Mouse (Mus musculus) bone marrow, adult 2 months (tissue): Measurements from ENCODE around the gene Gpr34. TPM values are rescaled to one million over a fixed set of nuclear protein-coding genes. Genes with fewer than 3 reads are reported as not detected.

Experiments
- H3K27ac ChIP-seq: fragments of 200-500 bp; 2 replicates; pipeline ENCODE4 v1.5.1; 2012; ENCODE audit warnings: low read depth, mild to moderate bottlenecking, control low read depth, inconsistent platforms, low read length; ENCODE audit not compliant: control insufficient read depth, poor library complexity, insufficient read depth
- H3K4me1 ChIP-seq: fragments of 200-500 bp; 2 replicates; pipeline ENCODE4 v1.6.1; 2011; ENCODE audit warnings: low read length; ENCODE audit not compliant: control insufficient read depth, insufficient read depth
- H3K4me3 ChIP-seq: fragments of 200-500 bp; replicated peaks from 2 replicates; pipeline ENCODE3; 2011; ENCODE audit warnings: mild to moderate bottlenecking, low read depth, low read length, control low read depth; ENCODE audit not compliant: control insufficient read depth
- CTCF ChIP-seq: fragments of 200-500 bp; IDR thresholded peaks from 2 replicates; pipeline ENCODE4 v1.5.1; 2011; ENCODE audit warnings: low read length, control low read depth; ENCODE audit not compliant: control insufficient read depth, insufficient read depth
- POLR2A ChIP-seq: fragments of 200-500 bp; IDR thresholded peaks from 2 replicates; pipeline ENCODE4 v1.6.1; 2011; ENCODE audit warnings: low read depth, mild to moderate bottlenecking, control low read depth, low read length, borderline replicate concordance; ENCODE audit not compliant: control insufficient read depth
- WGBS: fragments of 180-500 bp; shearing (Covaris S2); methylation state at CpG from one replicate; pipeline ENCODE4 v1.1.7; 2018; 5-methylcytosine and 5-hydroxymethylcytosine counted together
- polyA plus RNA-seq: library from polyadenylated mRNA; stranded (reverse); fragments of >200 nt; gene quantifications from 2 replicates; pipeline ENCODE4 v1.2.4, GENCODE M21; 2011; ENCODE audit warnings: low replicate concordance; ENCODE audit not compliant: missing spikeins, insufficient read depth, insufficient read length

Gpr34 gene
- polyA plus RNA-seq, 1 experiment: not detected

DNA sequence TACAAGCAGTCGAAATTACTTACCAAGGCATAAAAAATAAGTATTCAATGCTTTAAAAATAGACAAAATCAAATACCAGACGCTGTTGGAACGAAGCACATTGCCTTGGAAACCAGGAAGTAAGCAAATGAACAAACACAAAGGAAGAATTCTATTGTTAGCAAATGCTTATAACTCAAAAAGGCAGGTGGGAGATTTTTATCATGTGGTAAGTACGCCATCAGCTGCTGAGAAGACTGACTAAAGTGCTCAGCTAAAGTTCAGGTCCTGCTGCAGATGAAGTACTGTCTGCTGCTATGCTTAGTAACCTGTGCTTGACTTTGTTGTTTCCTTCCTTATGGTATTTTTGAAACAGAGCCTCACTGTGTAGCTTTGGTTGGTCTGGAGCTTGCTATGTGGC is 13.4 kb upstream of the Gpr34 start:
- Histone ChIP-seq H3K27ac (no peak overlapping the region), H3K4me3 (no peak overlapping the region), H3K4me1 (no peaks in the 10 kb centered on the region; the same call in 1 of the 2 replicates)
- TF ChIP-seq POLR2A (no peak), CTCF (no peak)
- 49% methylated on average over 4 of the region's 4 CpGs for WGBS

DNA sequence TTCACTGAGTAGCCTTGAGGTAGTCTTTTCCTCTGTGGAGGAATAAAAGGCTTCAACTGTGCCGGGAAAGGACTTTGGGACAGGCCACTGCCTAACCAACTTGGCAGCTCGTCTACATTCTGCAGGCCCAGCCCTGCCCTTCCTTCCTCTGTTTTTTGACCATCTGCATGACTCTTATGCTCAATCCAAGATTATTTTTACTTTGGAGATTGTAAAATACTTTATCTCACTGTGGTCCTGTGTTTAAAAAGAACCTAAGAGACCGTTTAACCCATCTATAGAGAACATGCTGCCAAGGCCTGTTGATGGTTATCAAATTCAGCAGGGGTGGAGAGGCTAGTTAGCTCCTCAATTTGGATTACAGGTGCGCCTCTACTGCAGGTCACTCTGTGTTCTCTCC is 10.4 kb upstream of the Gpr34 start:
- WGBS: 41% methylated on average over 4 of the region's 4 CpGs
- TF ChIP-seq CTCF (no peak), POLR2A (no peak)
- Histone ChIP-seq H3K27ac (no peak overlapping the region), H3K4me3 (no peak overlapping the region), H3K4me1 (no peaks in the 10 kb centered on the region; the same call in 1 of the 2 replicates)

DNA sequence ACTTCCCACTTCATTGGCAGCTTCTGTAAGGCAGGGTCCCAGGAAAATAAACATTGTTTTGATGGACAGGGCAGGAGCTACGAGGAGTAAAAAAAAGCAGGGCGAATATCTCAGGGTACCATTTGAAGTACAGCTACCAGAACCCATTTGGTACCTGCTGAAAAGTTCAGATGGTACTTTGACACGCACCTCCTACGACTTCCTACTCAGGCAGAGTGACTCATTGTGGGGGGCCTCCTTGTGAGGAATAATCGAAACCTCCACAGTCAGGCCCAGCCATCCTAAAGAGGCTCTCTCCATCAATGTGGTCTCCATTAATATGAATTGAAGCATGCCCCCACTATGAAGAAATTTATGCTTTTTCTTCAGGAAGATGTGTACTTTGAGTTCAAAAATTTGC is 9.2 kb upstream of the Gpr34 start:
- WGBS: 65% methylated on average over 5 of the region's 5 CpGs
- Histone ChIP-seq H3K4me3 (no peak overlapping the region), H3K4me1 (no peaks in the 10 kb centered on the region), H3K27ac (no peak overlapping the region)
- TF ChIP-seq CTCF: no peak
- no peak for TF ChIP-seq POLR2A

DNA sequence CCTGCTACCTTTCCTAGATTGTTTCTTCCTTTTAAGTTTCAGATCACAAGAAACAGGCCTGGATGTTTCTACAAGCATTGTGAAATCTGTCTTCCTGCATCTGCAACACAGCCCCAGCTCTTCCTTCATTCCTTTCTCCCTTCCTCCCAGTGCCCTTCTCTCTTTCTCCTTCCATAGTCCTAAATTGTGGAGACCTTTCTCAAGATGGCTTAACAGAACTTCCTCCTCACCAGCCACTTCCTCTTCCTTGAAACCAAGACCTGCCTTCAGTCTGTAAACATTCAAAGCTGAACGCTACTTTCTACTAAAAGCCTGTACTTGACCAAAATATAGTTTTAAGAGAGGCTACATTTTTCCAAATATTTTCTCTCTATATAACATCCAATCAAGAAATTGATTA is 4.5 kb downstream of the Gpr34 start:
- WGBS: 33% methylated on average over 1 of the region's 1 CpGs
- H3K4me1 ChIP-seq: no peaks in the 10 kb centered on the region
- H3K27ac ChIP-seq: no peak overlapping the region
- H3K4me3 ChIP-seq: no peak overlapping the region
- TF ChIP-seq POLR2A (no peak), CTCF (no peak)

DNA sequence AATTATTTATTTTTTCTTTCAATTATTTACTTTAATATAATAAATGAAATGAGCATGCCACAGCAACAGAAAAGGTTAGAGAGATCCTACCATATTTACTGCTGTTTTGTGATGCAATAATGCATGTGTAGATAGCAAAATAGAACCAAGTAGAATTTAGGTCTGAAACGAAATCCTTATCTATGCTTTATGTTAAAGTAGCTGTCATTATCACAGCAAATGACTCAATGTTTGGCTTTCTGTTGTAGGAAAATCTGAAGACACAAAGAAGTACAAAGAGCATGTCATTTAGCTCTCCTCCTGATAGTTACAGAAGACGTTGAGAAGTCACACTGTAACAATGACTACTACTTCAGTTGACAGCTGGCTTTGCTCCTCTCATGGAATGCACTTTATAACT is 7.0 kb downstream of the Gpr34 start:
- Histone ChIP-seq H3K27ac (no peak overlapping the region), H3K4me3 (no peak overlapping the region), H3K4me1 (no peaks in the 10 kb centered on the region)
- 51% methylated on average over 2 of the region's 2 CpGs for WGBS
- TF ChIP-seq POLR2A (no peak), CTCF (no peak)

DNA sequence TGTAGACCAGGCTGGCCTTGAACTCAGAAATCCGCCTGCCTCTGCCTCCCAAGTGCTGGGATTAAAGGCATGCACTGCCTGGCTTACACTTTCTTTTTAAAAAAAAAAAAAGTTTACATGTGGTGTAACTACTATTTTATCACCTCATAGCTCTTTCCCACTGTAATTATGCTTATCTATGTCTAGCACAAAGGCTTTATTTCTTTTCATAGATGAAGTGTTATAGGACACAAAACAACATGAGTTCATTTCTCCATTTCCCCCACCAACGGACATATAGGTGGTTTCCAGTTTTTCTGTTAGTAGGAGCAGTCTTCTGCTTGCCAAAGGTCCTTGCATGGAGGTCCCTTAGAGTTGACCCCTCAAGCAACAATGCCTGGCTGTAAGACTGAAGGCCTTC is 20.0 kb downstream of the Gpr34 start:
- WGBS: 32% methylated on average over 2 of the region's 2 CpGs
- Histone ChIP-seq H3K27ac (no peak overlapping the region; the same call in 1 of the 2 replicates), H3K4me3 (no peak overlapping the region), H3K4me1 (peaks cover 2% of the 10 kb centered on the region; the same call in 1 of the 2 replicates)
- no peak for TF ChIP-seq CTCF
- no peak for TF ChIP-seq POLR2A

DNA sequence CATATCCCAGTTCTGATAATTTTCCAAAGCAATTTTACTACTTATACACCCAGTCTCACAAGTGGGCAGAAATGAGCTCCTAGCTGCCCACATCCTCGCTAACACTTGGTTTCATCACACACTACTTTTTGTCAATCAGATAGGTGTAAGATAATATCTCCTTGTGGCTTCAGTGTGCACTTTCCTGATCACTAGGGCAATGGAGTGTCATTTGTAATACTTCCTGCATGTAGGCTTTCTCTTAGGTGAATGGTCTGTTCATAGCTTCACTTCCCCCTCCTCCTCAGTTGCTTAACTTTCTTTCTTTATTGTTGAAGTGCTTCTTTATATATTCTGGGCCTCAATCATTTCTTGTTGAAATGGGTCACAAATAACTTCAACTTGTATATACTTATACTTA is 20.4 kb downstream of the Gpr34 start:
- H3K4me1 ChIP-seq: peaks cover 2% of the 10 kb centered on the region; the same call in 1 of the 2 replicates
- no peak overlapping the region; the same call in 1 of the 2 replicates for H3K27ac ChIP-seq
- TF ChIP-seq CTCF (no peak), POLR2A (no peak)
- 25% methylated on average over 1 of the region's 1 CpGs for WGBS
- H3K4me3 ChIP-seq: no peak overlapping the region

DNA sequence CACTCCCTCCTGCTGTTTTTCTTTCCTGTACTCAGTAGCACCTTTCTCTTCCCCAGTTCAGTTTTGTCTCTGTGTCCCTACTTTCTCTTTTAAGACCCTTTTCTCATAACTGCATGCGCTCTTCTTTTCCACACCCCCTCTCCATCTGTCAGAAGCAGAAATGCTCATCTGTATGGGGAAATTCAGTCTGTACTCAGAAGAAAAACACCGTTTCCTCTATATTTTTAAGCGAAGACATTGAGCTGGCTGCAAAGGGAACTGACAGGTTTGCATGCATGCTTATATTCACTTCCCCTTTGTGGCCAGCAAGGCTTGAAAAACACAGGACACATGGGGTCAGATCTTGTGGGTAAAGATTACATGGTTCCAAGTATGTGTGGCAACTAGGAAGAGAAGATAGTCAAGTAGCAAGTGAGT is 23.1 kb downstream of the Gpr34 start:
- no peak for TF ChIP-seq POLR2A
- no peak for TF ChIP-seq CTCF
- Histone ChIP-seq H3K27ac (peak overlapping the region; percentile 63; the same call in 1 of the 2 replicates), H3K4me3 (no peak overlapping the region), H3K4me1 (peaks cover 2% of the 10 kb centered on the region; the same call in 1 of the 2 replicates)
- whole genome bisulfite sequencing: 10% methylated on average over 3 of the region's 3 CpGs

DNA sequence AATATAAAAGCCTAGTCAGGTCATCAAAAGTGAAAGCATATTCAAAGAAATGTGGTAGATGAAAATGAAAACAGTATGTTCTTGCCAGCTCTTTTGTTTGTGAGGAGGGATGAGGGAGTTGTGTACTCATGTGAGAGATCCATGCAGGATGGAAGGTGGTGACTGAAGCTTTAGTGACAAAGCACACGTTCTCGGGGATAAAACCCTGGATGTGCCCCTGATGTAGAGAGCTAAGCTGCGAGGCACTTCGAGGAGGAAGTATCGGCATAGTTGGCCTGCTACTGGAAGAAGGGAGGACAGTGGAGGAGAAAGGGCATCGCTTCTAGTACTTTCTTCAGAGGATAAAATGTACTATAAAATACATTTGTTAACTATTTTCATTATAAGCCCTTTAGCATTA is 24.0 kb downstream of the Gpr34 start:
- Histone ChIP-seq H3K27ac (peak overlapping the region; percentile 91), H3K4me1 (peaks cover 2% of the 10 kb centered on the region; the same call in 1 of the 2 replicates), H3K4me3 (peak overlapping the region; percentile 54)
- WGBS: 11% methylated on average over 6 of the region's 6 CpGs
- no peak for TF ChIP-seq POLR2A
- no peak for TF ChIP-seq CTCF
